Mouse (Mus musculus) megakaryocyte progenitor cell, adult 5-6 weeks (primary cell): ENCODE data around the gene Gm5565. TPM values are rescaled to one million over a fixed set of nuclear protein-coding genes. Genes with fewer than 3 reads are reported as not detected.

Experiments used
- total RNA-seq, 2 experiments: library from RNA; stranded (forward) in 1 of 2; stranded (reverse) in 1 of 2; fragments of 157-497, 149-512 nt in 1 of 2; fragments of 200-1000 nt in 1 of 2; gene quantifications; 2 replicates each; pipeline versions ENCODE4 v1.2.3 to v1.2.4; 2015 to 2017

Gene Gm5565
- total RNA-seq, 2 experiments from 2014 or later = not detected

Other genes starting within 250 kb of the Gm5565 start
- gene Cyp3a25, start 150.9 kb downstream of the Gm5565 start, total RNA-seq (2015) = not detected in 2 replicates
- not detected in 2 replicates for gene Cyp3a25, start 150.9 kb downstream of the Gm5565 start, total RNA-seq (2017)
- not detected in 2 replicates for gene Cyp3a59, start 81.3 kb downstream of the Gm5565 start, total RNA-seq (2015)
- gene Cyp3a59, start 81.3 kb downstream of the Gm5565 start, total RNA-seq (2017) = not detected in 2 replicates
- gene Gm6309, start 10.2 kb upstream of the Gm5565 start, total RNA-seq (2015) = not detected in 2 replicates
- gene Gm6309, start 10.2 kb upstream of the Gm5565 start, total RNA-seq (2017) = not detected in 2 replicates
- gene 1700001J03Rik, start 24.8 kb upstream of the Gm5565 start, total RNA-seq (2015) = 0.51 and 0.79 TPM in 2 replicates
- not detected in 2 replicates for gene 1700001J03Rik, start 24.8 kb upstream of the Gm5565 start, total RNA-seq (2017)
- gene Rnf6, start 61.0 kb upstream of the Gm5565 start, total RNA-seq (2015) = 17.9 and 18.7 TPM in 2 replicates
- gene Rnf6, start 61.0 kb upstream of the Gm5565 start, total RNA-seq (2017) = 40.3 and 42.0 TPM in 2 replicates
- 53.2 and 55.4 TPM in 2 replicates for gene Cdk8, start 70.7 kb upstream of the Gm5565 start, total RNA-seq (2015)
- 41.0 and 50.5 TPM in 2 replicates for gene Cdk8, start 70.7 kb upstream of the Gm5565 start, total RNA-seq (2017)
- not detected in 2 replicates for gene Wasf3, start 224.4 kb upstream of the Gm5565 start, total RNA-seq (2015)
- gene Wasf3, start 224.4 kb upstream of the Gm5565 start, total RNA-seq (2017) = not detected in 2 replicates